Mouse (Mus musculus) A20 (cell line): ENCODE results near the gene Tjp1.

Experiments
- DNase-seq: peaks from one replicate; pipeline ENCODE4 v3.0.0-alpha.2; 2011; ENCODE audit warnings: low read depth, low spot score

Tjp1 gene

GRCm38 (mm10) chr7:65489195-65489594, 38.4 kb downstream of the Tjp1 start:
- DNase-seq: no peak

GRCm38 (mm10) chr7:65486259-65486681, 41.3 kb downstream of the Tjp1 start:
- DNase-seq: no peak

GRCm38 (mm10) chr7:65484170-65484778, 43.3 kb downstream of the Tjp1 start:
- DNase-seq: no peak

GRCm38 (mm10) chr7:65482216-65482615, 45.4 kb downstream of the Tjp1 start:
- no peak for DNase-seq

GRCm38 (mm10) chr7:65472048-65472447, 55.5 kb downstream of the Tjp1 start:
- no peak for DNase-seq

- no peak for DNase-seq
These were observed 56.2 kb downstream of the Tjp1 start for GRCm38 (mm10) chr7:65471406-65471805.

GRCm38 (mm10) chr7:65470214-65470613, 57.4 kb downstream of the Tjp1 start:
- DNase-seq: no peak

- no peak for DNase-seq
These were observed 57.9 kb downstream of the Tjp1 start for GRCm38 (mm10) chr7:65469666-65470065.

GRCm38 (mm10) chr7:65468191-65468590, 59.4 kb downstream of the Tjp1 start:
- DNase-seq: no peak

GRCm38 (mm10) chr7:65467306-65468021, 60.1 kb downstream of the Tjp1 start:
- DNase-seq: no peak

GRCm38 (mm10) chr7:65466137-65466536, 61.4 kb downstream of the Tjp1 start:
- DNase-seq: no peak

- no peak for DNase-seq
These were observed 63.0 kb downstream of the Tjp1 start for GRCm38 (mm10) chr7:65464518-65465037.

GRCm38 (mm10) chr7:65463438-65463837, 64.1 kb downstream of the Tjp1 start:
- no peak for DNase-seq

- no peak for DNase-seq
These were observed 66.2 kb downstream of the Tjp1 start for GRCm38 (mm10) chr7:65461412-65461811.

- DNase-seq: no peak
These were observed 67.4 kb downstream of the Tjp1 start for GRCm38 (mm10) chr7:65460196-65460595.

- no peak for DNase-seq
These were observed 71.5 kb downstream of the Tjp1 start for GRCm38 (mm10) chr7:65456031-65456430.

- DNase-seq: no peak
These were observed 72.4 kb downstream of the Tjp1 start for GRCm38 (mm10) chr7:65455208-65455607.

GRCm38 (mm10) chr7:65454269-65454668, 73.3 kb downstream of the Tjp1 start:
- DNase-seq: no peak

GRCm38 (mm10) chr7:65452246-65452645, 75.3 kb downstream of the Tjp1 start:
- no peak for DNase-seq

- no peak for DNase-seq
These were observed 77.4 kb downstream of the Tjp1 start for GRCm38 (mm10) chr7:65450158-65450557.

- no peak for DNase-seq
These were observed 86.1 kb downstream of the Tjp1 start for GRCm38 (mm10) chr7:65441505-65441904.

- no peak for DNase-seq
These were observed 88.1 kb downstream of the Tjp1 start for GRCm38 (mm10) chr7:65439518-65439917.

- no peak for DNase-seq
These were observed 89.4 kb downstream of the Tjp1 start for GRCm38 (mm10) chr7:65438146-65438545.
